Mouse (Mus musculus) kidney, adult 2 months (tissue): Measurements from ENCODE around the gene Glt28d2. TPM values are rescaled to one million over a fixed set of nuclear protein-coding genes. Genes with fewer than 3 reads are reported as not detected.

Source experiments
- DNase-seq: peaks from one replicate; pipeline ENCODE4 v3.0.0; 2021
- H3K27ac ChIP-seq: fragments of 200-500 bp; 2 replicates; pipeline ENCODE4 v1.5.1; 2012; ENCODE audit warnings: low read depth, low read length, control low read depth, inconsistent platforms; ENCODE audit not compliant: insufficient read depth
- H3K27me3 ChIP-seq: fragments of 200-500 bp; replicated peaks from 2 replicates; pipeline ENCODE4 v1.6.1; 2012; ENCODE audit warnings: mild to moderate bottlenecking, moderate library complexity, low read length, inconsistent platforms; ENCODE audit not compliant: control insufficient read depth, insufficient read depth
- H3K36me3 ChIP-seq: fragments of 200-500 bp; 2 replicates; pipeline ENCODE4 v1.6.1; 2012; ENCODE audit warnings: mild to moderate bottlenecking, moderate library complexity, low read length, inconsistent platforms; ENCODE audit not compliant: control insufficient read depth, insufficient read depth
- H3K4me1 ChIP-seq: fragments of 200-500 bp; 2 replicates; pipeline ENCODE4 v1.6.1; 2011; ENCODE audit warnings: low read length; ENCODE audit not compliant: control insufficient read depth, insufficient read depth
- H3K4me3 ChIP-seq: fragments of 200-500 bp; 2 replicates; pipeline ENCODE4 v1.5.1; 2011; ENCODE audit warnings: mild to moderate bottlenecking, low read depth, low read length, control low read depth; ENCODE audit not compliant: insufficient read depth
- CTCF ChIP-seq: fragments of 200-500 bp; conservative IDR thresholded peaks from 2 replicates; pipeline ENCODE4 v1.5.1; 2011; ENCODE audit warnings: low read depth, mild to moderate bottlenecking, control low read depth, low read length, moderate library complexity, mixed read lengths; ENCODE audit not compliant: insufficient read depth, insufficient read length
- POLR2A ChIP-seq: fragments of 200-500 bp; IDR thresholded peaks from one replicate; pipeline ENCODE4 v1.6.1; 2011; ENCODE audit warnings: low read depth, low read length, control low read depth
- WGBS: fragments of 180-500 bp; shearing (Covaris S2); methylation state at CpG from one replicate; pipeline ENCODE4 v1.1.7; 2018; 5-methylcytosine and 5-hydroxymethylcytosine counted together
- polyA plus RNA-seq: library from polyadenylated mRNA; depleted of rRNA; stranded (reverse); fragments of >200 nt; gene quantifications from 2 replicates; pipeline ENCODE4 v1.2.3, GENCODE M21; 2012

Gene Glt28d2
- polyA plus RNA-seq, 1 experiment: 2.1 TPM

DNA sequence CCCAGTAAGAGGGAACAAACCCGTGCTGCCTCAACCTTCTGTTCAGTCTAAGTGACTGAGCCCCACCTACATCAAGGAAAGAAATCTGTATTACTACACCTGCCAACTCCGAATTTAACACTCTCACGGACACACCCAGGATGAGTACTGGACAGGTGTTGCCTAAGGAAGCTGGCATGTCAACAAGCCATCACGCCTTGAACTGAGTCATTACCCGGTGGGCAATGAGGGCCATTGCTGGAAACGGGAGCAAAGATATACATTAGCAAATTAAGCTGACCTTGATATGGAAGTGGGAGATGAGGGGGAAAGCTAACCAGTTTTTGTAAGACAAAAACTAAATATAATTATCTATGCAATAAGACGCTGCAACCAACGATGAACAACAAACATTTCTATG is 7.2 kb downstream of the Glt28d2 start:
- TF ChIP-seq POLR2A: no peak
- no peak for TF ChIP-seq CTCF
- peaks cover 5% of the 10 kb centered on the region; the same call in 1 of the 2 replicates for H3K4me1 ChIP-seq
- H3K27ac ChIP-seq: no peak overlapping the region
- H3K4me3 ChIP-seq: no peak overlapping the region
- DNase-seq: no peak
- H3K27me3 ChIP-seq: no peaks in the 10 kb centered on the region
- 94% methylated on average over 8 of the region's 8 CpGs for WGBS
- H3K36me3 ChIP-seq: no peaks in the 10 kb centered on the region

- H3K4me3 ChIP-seq: no peak overlapping the region
- no peaks in the 10 kb centered on the region for H3K36me3 ChIP-seq
- TF ChIP-seq CTCF (no peak), POLR2A (no peak)
- H3K4me1 ChIP-seq: peaks cover 5% of the 10 kb centered on the region; the same call in 1 of the 2 replicates
- WGBS: 41% methylated on average over 5 of the region's 5 CpGs
- peak; percentile 58 for DNase-seq
- no peak overlapping the region for H3K27ac ChIP-seq
- H3K27me3 ChIP-seq: no peaks in the 10 kb centered on the region; the same call in 1 of the 2 replicates
Measured at GRCm38 (mm10) chr3:85878911-85879310, 8.4 kb downstream of the Glt28d2 start.

DNA sequence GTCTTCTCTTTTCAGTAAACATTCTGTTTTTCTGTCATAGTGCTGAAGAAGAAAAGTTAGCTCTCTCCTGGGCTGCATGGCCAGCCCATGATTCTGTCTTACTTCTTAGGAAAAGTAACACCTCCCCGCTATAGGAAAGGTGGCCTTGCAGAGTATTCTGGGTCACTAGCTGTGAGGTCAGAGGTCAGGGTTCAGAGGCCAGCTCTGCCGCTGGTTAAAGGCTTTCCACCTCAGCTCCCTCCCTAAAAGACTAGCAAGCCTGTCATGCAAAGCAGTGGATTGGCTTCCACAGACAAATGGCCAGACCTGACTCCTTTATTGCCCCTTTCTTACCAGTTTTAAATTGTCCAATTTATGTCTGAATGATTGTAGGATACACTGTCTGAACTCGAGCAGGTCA is 23.3 kb downstream of the Glt28d2 start:
- TF ChIP-seq POLR2A (no peak), CTCF (no peak)
- 32% methylated on average over 3 of the region's 3 CpGs for WGBS
- H3K4me1 ChIP-seq: peaks cover 3% of the 10 kb centered on the region; the same call in 1 of the 2 replicates
- no peaks in the 10 kb centered on the region for H3K36me3 ChIP-seq
- H3K4me3 ChIP-seq: no peak overlapping the region
- H3K27ac ChIP-seq: no peak overlapping the region
- no peak for DNase-seq
- no peaks in the 10 kb centered on the region for H3K27me3 ChIP-seq

- no peak overlapping the region for H3K4me3 ChIP-seq
- WGBS: 91% methylated on average over 2 of the region's 2 CpGs
Measured at GRCm38 (mm10) chr3:85862886-85863285, 24.4 kb downstream of the Glt28d2 start.

GRCm38 (mm10) chr3:85860996-85861395 is 26.3 kb downstream of the Glt28d2 start:
- no peaks in the 10 kb centered on the region for H3K36me3 ChIP-seq
- TF ChIP-seq POLR2A (no peak), CTCF (no peak)
- H3K27ac ChIP-seq: no peak overlapping the region
- no peaks in the 10 kb centered on the region for H3K27me3 ChIP-seq
- WGBS: 91% methylated on average over 5 of the region's 5 CpGs
- H3K4me3 ChIP-seq: no peak overlapping the region
- no peak for DNase-seq
- peaks cover 7% of the 10 kb centered on the region; the same call in 1 of the 2 replicates for H3K4me1 ChIP-seq

More at GRCm38 (mm10) chr3:85862886-85863285, 24.4 kb downstream of the Glt28d2 start:
- Histone ChIP-seq H3K27ac (no peak overlapping the region), H3K4me1 (peaks cover 7% of the 10 kb centered on the region; the same call in 1 of the 2 replicates), H3K36me3 (no peaks in the 10 kb centered on the region), H3K27me3 (no peaks in the 10 kb centered on the region)
- DNase-seq: peak; percentile 21
- no peak for TF ChIP-seq CTCF

GRCm38 (mm10) chr3:85859311-85859710 is 28.0 kb downstream of the Glt28d2 start:
- Histone ChIP-seq H3K4me1 (peaks cover 4% of the 10 kb centered on the region; the same call in 1 of the 2 replicates), H3K27ac (no peak overlapping the region), H3K27me3 (no peaks in the 10 kb centered on the region), H3K4me3 (no peak overlapping the region), H3K36me3 (no peaks in the 10 kb centered on the region)
- 66% methylated on average over 6 of the region's 6 CpGs for WGBS
- DNase-seq: no peak
- no peak for TF ChIP-seq CTCF
- no peak for TF ChIP-seq POLR2A

GRCm38 (mm10) chr3:85858140-85859135 is 28.9 kb downstream of the Glt28d2 start:
- peak; percentile 52 for DNase-seq
- Histone ChIP-seq H3K27ac (no peak overlapping the region), H3K4me1 (peaks cover 4% of the 10 kb centered on the region; the same call in 1 of the 2 replicates), H3K4me3 (no peak overlapping the region), H3K36me3 (no peaks in the 10 kb centered on the region), H3K27me3 (no peaks in the 10 kb centered on the region)
- TF ChIP-seq CTCF (no peak), POLR2A (no peak)
- WGBS: 50% methylated on average over 11 of the region's 11 CpGs
